In the genomic region with DNA sequence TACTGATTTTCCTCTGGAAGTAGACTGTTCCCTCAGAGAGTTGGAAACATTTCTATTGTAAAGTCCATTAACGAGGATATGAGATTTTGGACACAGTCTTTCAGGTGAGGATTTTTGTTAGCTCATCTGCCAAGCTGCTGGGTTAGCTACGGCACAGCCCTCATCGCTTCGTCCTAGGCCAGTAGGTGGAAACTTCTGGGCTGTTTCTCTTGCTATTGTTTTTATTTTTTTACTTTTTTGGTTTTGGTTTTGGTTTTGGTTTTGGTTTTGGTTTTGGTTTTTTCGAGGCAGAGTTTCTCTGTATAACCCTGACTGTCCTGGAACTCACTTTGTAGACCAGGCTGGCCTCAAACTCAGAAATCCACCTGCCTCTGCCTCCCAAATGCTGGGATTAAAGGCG, we compare ENCODE assay signal across 4 mouse cellular contexts.
A peak's percentile ranks its signal among the peaks of the same experiment; 100 is the strongest.
DNase-seq lines count a peak whose midpoint lies in the region; TF ChIP-seq lines count a peak whose summit lies in the region.
"Not testable (repeated sequence)": the region's sequence is repeated elsewhere in the genome, so short reads cannot be mapped to it uniquely, and the experiment has no call there.

No protein-coding gene starts in this region.

- peak overlapping the region; percentile 64 for H3K4me2 ChIP-seq in CH12.LX (ENCODE audit: insufficient read depth, low read depth, poor library complexity, severe bottlenecking)

- TF ChIP-seq CTCF in CH12.LX (conservative IDR thresholded peaks at IDR 0.05 in 1 of 2, IDR thresholded peaks at IDR 0.05 in 1 of 2; ENCODE audit: low read depth in 2 of 2, low read length in 2 of 2); kidney, adult 2 months (conservative IDR thresholded peaks at IDR 0.05; ENCODE audit: insufficient read depth, insufficient read length, low read depth, low read length): not testable (repeated sequence)

- peaks cover 0 to 24% of the 10 kb centered on the region in 2 experiments; a peak in 3 of 4 replicates for H3K4me1 ChIP-seq in CH12.LX (ENCODE audit: control insufficient read depth in 1 of 2, insufficient read depth in 2 of 2)
- not testable (repeated sequence) for H3K4me1 ChIP-seq in kidney, adult 2 months (ENCODE audit: control insufficient read depth, insufficient read depth, low read length)

- not testable (repeated sequence) for H3K9me3 ChIP-seq in CH12.LX (replicated peaks; ENCODE audit: low read length)

- DNase-seq in A20 (ENCODE audit: low read depth, low spot score), result peak; percentile 12
- peak; percentile 34 for DNase-seq in CH12.LX (ENCODE audit: extremely low read depth)
- DNase-seq in induced T-regulatory cell, adult 2 months (ENCODE audit: low read depth), result peak; percentile 7
- DNase-seq in kidney, adult 2 months, result peak; percentile 0

- dilution Hi-C loops in CH12.LX (cut with MboI; ENCODE audit: extremely low pct_ligation_motif_present, extremely low pct_unique_long_range_greater_than_20kb, low sequenced_read_pairs), result not testable (repeated sequence)

- H3K4me3 ChIP-seq in CH12.LX (replicated peaks in 1 of 3; ENCODE audit: low read depth in 2 of 3, low read length in 2 of 3, poor library complexity in 1 of 3); kidney, adult 2 months (ENCODE audit: insufficient read depth, low read depth, low read length): not testable (repeated sequence)

- 0 out of 2 replicates have a peak overlapping the region, but pooled peaks have one; percentile 9 for H3K9ac ChIP-seq in CH12.LX (ENCODE audit: insufficient read depth, low read depth)

- not testable (repeated sequence) for H3K79me2 ChIP-seq in CH12.LX (replicated peaks; ENCODE audit: control insufficient read depth, extremely low read depth, insufficient read depth, poor library complexity, severe bottlenecking)

- not testable (repeated sequence) for TF ChIP-seq RAD21 in CH12.LX (IDR thresholded peaks at IDR 0.05; ENCODE audit: low read depth, low read length)

- WGBS in kidney, adult 2 months, result 84% methylated on average over 6 of the region's 6 CpGs

- not testable (repeated sequence) for H3K27ac ChIP-seq in CH12.LX (ENCODE audit: insufficient read depth, low read depth); kidney, adult 2 months (ENCODE audit: insufficient read depth, low read depth, low read length)

- TF ChIP-seq EP300 in CH12.LX (IDR thresholded peaks at IDR 0.05; ENCODE audit: low read length), result not testable (repeated sequence)

- H3K36me3 ChIP-seq in CH12.LX (replicated peaks in 1 of 2; ENCODE audit: control insufficient read depth in 1 of 2, insufficient read depth in 1 of 2, low read length in 1 of 2), result peaks cover 6 to 66% of the 10 kb centered on the region in 2 experiments
- not testable (repeated sequence) for H3K36me3 ChIP-seq in kidney, adult 2 months (ENCODE audit: control insufficient read depth, insufficient read depth, low read length)

- not testable (repeated sequence) for TF ChIP-seq POLR2A in CH12.LX (IDR thresholded peaks at IDR 0.05; ENCODE audit: low read depth, low read length); kidney, adult 2 months (IDR thresholded peaks at IDR 0.05; ENCODE audit: low read depth, low read length)

- H3K27me3 ChIP-seq in CH12.LX (replicated peaks); kidney, adult 2 months (replicated peaks; ENCODE audit: control insufficient read depth, insufficient read depth, low read length): not testable (repeated sequence)

- in situ Hi-C loops in CH12.LX (cut with MboI; ENCODE audit: low pct_ligation_motif_present, low pct_unique_long_range_greater_than_20kb, low sequenced_read_pairs), result not testable (repeated sequence)

TF ChIP-seq in CH12.LX, 34 proteins besides CTCF, POLR2A, EP300 and RAD21:
- TF ChIP-seq SMC3 (IDR thresholded peaks at IDR 0.05; ENCODE audit: low read depth, low read length), result 0 out of 2 replicates have a peak, but pooled peaks have one; percentile 2
- peak; percentile 86 for TF ChIP-seq ETS1 (conservative IDR thresholded peaks at IDR 0.05; ENCODE audit: low read depth, low read length)
- TF ChIP-seq ZNF384 (IDR thresholded peaks at IDR 0.05; ENCODE audit: low read depth, low read length), result peak; percentile 77
- TF ChIP-seq IRF4 (IDR thresholded peaks at IDR 0.05; ENCODE audit: low read depth, low read length), result peak; percentile 73
